Mouse (Mus musculus): ENCODE measurements around the gene Cyp27b1. TPM values are rescaled to one million over a fixed set of nuclear protein-coding genes. Genes with fewer than 3 reads are reported as not detected.

Cyp27b1 gene
- total RNA-seq, 4 experiments from 2014 or later, result 0.30 to 0.46 (median 0.41) TPM

GRCm38 (mm10) chr10:127085633-127086032 is 37.6 kb downstream of the Cyp27b1 start:
- DNase-seq (ENCODE audit: low spot score in 2 of 2), result no peak

- no peak for DNase-seq (ENCODE audit: low spot score in 2 of 2)
Measured at GRCm38 (mm10) chr10:127090560-127091411, 42.7 kb downstream of the Cyp27b1 start.

GRCm38 (mm10) chr10:127091507-127092396 is 43.7 kb downstream of the Cyp27b1 start:
- no peak for DNase-seq (ENCODE audit: low spot score in 2 of 2)

- DNase-seq (ENCODE audit: low spot score in 2 of 2), result no peak
Measured at GRCm38 (mm10) chr10:127092742-127093141, 44.7 kb downstream of the Cyp27b1 start.

- peak in 1 of 2 experiments; percentile 42 for DNase-seq (ENCODE audit: low spot score in 2 of 2)
Measured at GRCm38 (mm10) chr10:127094382-127094802, 46.3 kb downstream of the Cyp27b1 start.

GRCm38 (mm10) chr10:127098514-127098913 is 50.5 kb downstream of the Cyp27b1 start:
- no peak for DNase-seq (ENCODE audit: low spot score in 2 of 2)

- no peak for DNase-seq (ENCODE audit: low spot score in 2 of 2)
Measured at GRCm38 (mm10) chr10:127099191-127099590, 51.1 kb downstream of the Cyp27b1 start.

GRCm38 (mm10) chr10:127099868-127100267 is 51.8 kb downstream of the Cyp27b1 start:
- DNase-seq (ENCODE audit: low spot score in 2 of 2), result no peak

GRCm38 (mm10) chr10:127100414-127100813 is 52.4 kb downstream of the Cyp27b1 start:
- no peak for DNase-seq (ENCODE audit: low spot score in 2 of 2)

- DNase-seq (ENCODE audit: low spot score in 2 of 2), result no peak
Measured at GRCm38 (mm10) chr10:127101151-127101550, 53.1 kb downstream of the Cyp27b1 start.

Small RNA genes within 50 kb of the gene (microRNA-seq; reads per million reads assigned to microRNA genes)
- 0 reads per million in 2 experiments for gene Mir546

Other genes starting within 250 kb of the Cyp27b1 start
- gene Atp23, start 146.9 kb upstream of the Cyp27b1 start, total RNA-seq (2022), result 10 to 100 TPM; 10.5 to 13.4 (median 11.8) TPM
- gene Ctdsp2, start 69.5 kb upstream of the Cyp27b1 start, total RNA-seq (2022), result 10 to 100 TPM; 74.8 to 83.4 (median 82.5) TPM
- under 1 TPM; 0.13 to 0.21 (median 0.17) TPM for gene Avil, start 47.5 kb upstream of the Cyp27b1 start, total RNA-seq (2022)
- 10 to 100 TPM; 22.8 to 36.1 (median 30.0) TPM for gene Tsfm, start 17.4 kb upstream of the Cyp27b1 start, total RNA-seq (2022)
- 10 to 100 TPM; 10.4 to 11.8 (median 11.2) TPM for gene Mettl1, start 6.8 kb upstream of the Cyp27b1 start, total RNA-seq (2022)
- gene Eef1akmt3, start 6.7 kb upstream of the Cyp27b1 start, total RNA-seq (2022), result under 1 TPM in 3 of 4 experiments, not detected in 1; 0.11 to 0.30 (median 0.14) TPM
- gene March9, start 11.9 kb downstream of the Cyp27b1 start, total RNA-seq (2022), result 10 to 100 TPM; 19.8 to 21.5 (median 21.2) TPM
- gene Cdk4, start 15.3 kb downstream of the Cyp27b1 start, total RNA-seq (2022), result 10 to 100 TPM; 79.8 to 91.4 (median 85.4) TPM
- 10 to 100 TPM; 60.9 to 63.2 (median 62.1) TPM for gene Tspan31, start 22.0 kb downstream of the Cyp27b1 start, total RNA-seq (2022)
- gene Agap2, start 27.0 kb downstream of the Cyp27b1 start, total RNA-seq (2022), result 100 to 1,000 TPM; 595 to 685 (median 631) TPM
- 100 to 1,000 TPM; 112 to 130 (median 122) TPM for gene Os9, start 72.9 kb downstream of the Cyp27b1 start, total RNA-seq (2022)
- 100 to 1,000 TPM; 105 to 118 (median 112) TPM for gene B4galnt1, start 117.0 kb downstream of the Cyp27b1 start, total RNA-seq (2022)
- 1 to 10 TPM; 5.8 to 7.4 (median 6.9) TPM for gene Slc26a10, start 132.4 kb downstream of the Cyp27b1 start, total RNA-seq (2022)
- gene Arhgef25, start 141.8 kb downstream of the Cyp27b1 start, total RNA-seq (2022), result 100 to 1,000 TPM; 153 to 178 (median 174) TPM
- 100 to 1,000 TPM; 211 to 218 (median 216) TPM for gene Dtx3, start 147.5 kb downstream of the Cyp27b1 start, total RNA-seq (2022)
- gene Pip4k2c, start 163.3 kb downstream of the Cyp27b1 start, total RNA-seq (2022), result 100 to 1,000 TPM; 104 to 112 (median 106) TPM
- gene Kif5a, start 215.1 kb downstream of the Cyp27b1 start, total RNA-seq (2022), result 1,000 to 10,000 TPM; 1,113 to 1,308 (median 1,238) TPM
- 100 to 1,000 TPM; 254 to 263 (median 254) TPM for gene Dctn2, start 218.1 kb downstream of the Cyp27b1 start, total RNA-seq (2022)
- 10 to 100 TPM; 32.5 to 53.7 (median 44.4) TPM for gene Mbd6, start 240.8 kb downstream of the Cyp27b1 start, total RNA-seq (2022)

Measured in left cerebral cortex, adult 8-10 months (tissue).